Mouse (Mus musculus) testis, postnatal 10 days (tissue): ENCODE data around the gene Sppl3.

ENCODE experiments used
- DNase-seq: peaks from one replicate; pipeline ENCODE4 v3.0.0; 2021; ENCODE audit warnings: low spot score

Gene Sppl3

GRCm38 (mm10) chr5:114997327-114997726, 13.6 kb upstream of the Sppl3 start:
- DNase-seq, result no peak

DNA sequence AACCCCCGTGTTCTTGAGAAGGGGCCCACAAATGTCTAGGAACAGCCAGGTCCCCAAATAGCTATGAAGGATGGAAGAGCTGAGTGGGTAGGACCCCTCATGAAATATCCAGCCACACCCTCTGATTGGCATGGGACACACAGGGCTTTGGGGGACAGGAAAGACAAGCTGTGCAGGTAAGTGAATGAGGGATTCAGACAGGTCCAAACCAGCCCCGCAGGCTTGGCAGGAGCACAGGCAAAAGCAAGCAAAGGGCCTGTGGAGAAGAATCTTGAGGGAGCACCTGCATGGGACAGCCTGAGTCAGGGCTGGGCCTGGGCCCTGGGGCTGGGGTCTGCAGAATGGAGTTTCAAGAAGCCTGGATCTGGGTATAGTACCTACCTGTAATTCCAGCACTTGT, 10.4 kb upstream of the Sppl3 start:
- DNase-seq, result no peak

GRCm38 (mm10) chr5:115001464-115001863, 9.5 kb upstream of the Sppl3 start:
- no peak for DNase-seq

GRCm38 (mm10) chr5:115002781-115003180, 8.2 kb upstream of the Sppl3 start:
- no peak for DNase-seq

- no peak for DNase-seq
Measured at GRCm38 (mm10) chr5:115003224-115003873, 7.6 kb upstream of the Sppl3 start.

DNA sequence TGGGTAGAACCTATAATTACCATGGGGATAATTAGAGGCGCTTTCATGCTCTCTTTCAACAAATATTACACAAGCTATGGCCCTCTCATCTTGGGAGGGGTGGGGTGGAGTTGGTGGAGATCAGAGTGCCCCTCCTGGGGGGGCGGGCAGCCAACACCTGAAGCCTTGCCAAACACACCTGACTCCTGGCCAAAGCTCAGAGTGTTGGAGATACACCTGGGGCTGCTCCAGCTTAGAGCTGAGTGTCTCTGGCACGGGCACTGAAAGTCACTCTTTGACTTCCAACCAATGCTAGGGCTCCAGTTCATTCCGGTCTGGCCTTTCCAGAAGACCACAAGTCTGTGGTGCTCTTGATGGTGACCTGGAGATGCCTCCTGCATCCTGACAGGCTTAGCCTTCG, 3.2 kb upstream of the Sppl3 start:
- DNase-seq, result no peak

GRCm38 (mm10) chr5:115008307-115008706, 2.6 kb upstream of the Sppl3 start:
- DNase-seq, result no peak

DNA sequence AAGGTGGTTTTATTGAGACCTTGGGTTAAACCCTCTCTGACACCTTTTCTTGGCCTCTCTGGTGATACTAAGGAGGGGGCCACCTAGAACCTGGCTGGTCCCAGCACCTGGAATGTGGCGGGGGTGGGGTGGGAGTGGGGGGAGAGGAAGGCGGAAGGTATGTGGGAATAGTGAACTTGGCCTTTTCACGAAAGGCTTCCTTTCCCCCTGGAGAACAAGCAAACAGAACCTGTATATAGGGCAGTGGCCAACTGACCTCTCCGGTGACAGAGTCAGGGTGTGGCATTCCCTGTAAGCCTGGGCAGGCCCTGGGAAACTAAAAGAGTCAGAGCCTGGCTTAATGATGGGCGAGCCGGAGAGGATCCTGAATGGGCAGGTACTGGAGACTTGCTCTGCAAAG, 1.8 kb upstream of the Sppl3 start:
- DNase-seq, result no peak

DNA sequence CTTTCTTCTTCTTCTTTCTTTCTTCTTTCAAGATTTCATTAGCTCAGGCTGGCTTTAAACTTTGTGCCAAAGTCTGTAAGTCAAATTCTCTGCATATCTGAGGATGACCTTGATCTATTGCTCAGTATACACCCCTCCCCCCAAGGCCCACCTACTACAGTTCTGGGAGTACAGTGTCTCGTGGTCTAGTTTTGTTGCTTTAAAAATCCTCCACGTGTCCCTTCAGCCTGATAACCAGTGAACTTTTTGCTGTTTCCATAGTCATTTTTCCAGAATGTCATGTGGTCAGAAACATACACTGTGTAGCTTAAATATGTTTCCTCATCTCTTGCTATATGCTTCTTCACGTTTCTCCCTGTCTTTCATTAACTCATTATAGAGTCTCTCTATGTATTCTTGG, 976 bp upstream of the Sppl3 start:
- DNase-seq, result no peak

GRCm38 (mm10) chr5:115011217-115011518, 231 bp downstream of the Sppl3 start:
- peak; percentile 52 for DNase-seq

- DNase-seq, result peak; percentile 76
Measured at GRCm38 (mm10) chr5:115011519-115012261, 753 bp downstream of the Sppl3 start.

- no peak for DNase-seq
Measured at GRCm38 (mm10) chr5:115013436-115013835, 2.5 kb downstream of the Sppl3 start.

GRCm38 (mm10) chr5:115014570-115014969, 3.6 kb downstream of the Sppl3 start:
- no peak for DNase-seq

DNA sequence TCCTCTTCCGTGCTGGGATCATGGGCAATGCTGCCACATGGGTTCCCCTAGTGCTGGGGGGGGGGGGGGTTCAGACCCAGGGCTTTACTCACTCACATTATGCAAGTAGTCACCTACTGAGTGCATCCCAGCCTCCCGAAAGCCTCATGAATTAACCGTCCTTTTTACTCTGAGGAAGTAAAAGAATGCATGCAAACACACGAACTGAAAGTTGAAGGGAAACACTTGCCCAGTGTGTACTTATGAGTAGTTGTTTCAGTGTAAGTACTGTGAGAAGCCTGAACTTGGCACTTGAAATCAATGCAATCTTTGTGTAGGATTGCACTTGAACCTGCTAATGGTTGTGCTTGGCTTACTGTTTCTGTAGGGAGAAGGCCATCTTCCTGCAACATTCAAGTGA, 4.2 kb downstream of the Sppl3 start:
- DNase-seq, result no peak

GRCm38 (mm10) chr5:115018270-115018669, 7.3 kb downstream of the Sppl3 start:
- DNase-seq, result no peak

DNA sequence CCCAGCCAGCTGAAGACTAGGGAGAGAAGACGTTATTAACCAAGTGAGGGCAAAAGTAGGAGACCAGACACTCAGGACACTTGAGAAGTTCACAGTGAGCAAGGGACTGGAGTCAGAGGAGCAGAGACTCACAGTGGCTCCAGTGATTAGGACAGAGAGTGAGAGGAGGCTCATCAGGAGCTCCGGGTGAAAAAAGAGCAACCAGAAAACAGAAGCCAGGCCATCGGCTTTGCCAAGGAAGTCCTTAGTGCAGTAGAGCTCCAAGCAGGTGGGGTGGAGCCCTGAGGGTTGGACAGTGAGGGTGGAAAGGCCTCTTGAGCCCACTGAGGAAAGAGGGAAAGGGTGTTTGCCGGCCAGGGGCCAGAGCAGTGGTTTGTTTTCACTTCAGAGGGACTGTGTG, 7.9 kb downstream of the Sppl3 start:
- DNase-seq, result no peak

- DNase-seq, result no peak
Measured at GRCm38 (mm10) chr5:115022021-115022420, 11.1 kb downstream of the Sppl3 start.

- no peak for DNase-seq
Measured at GRCm38 (mm10) chr5:115026170-115026569, 15.2 kb downstream of the Sppl3 start.

DNA sequence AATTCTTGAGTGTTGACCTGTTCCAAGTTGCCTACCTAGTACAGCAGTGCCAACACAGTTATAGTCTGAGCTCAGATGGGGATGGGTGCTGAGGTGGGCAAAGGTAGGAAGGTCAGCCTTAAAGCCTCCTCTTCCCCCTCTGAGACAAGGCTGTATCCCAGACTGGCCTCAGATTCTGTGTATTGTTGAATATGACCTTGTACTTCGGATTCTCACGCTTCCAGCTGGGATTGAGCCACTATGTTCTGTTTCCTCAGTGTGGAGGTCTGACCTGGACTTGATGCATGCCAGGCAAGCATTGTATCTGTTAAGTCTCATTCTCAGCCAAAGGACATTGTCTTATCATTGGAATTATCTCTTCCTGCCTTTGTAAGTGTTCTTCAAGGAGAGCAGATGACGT, 16.2 kb downstream of the Sppl3 start:
- no peak for DNase-seq

DNA sequence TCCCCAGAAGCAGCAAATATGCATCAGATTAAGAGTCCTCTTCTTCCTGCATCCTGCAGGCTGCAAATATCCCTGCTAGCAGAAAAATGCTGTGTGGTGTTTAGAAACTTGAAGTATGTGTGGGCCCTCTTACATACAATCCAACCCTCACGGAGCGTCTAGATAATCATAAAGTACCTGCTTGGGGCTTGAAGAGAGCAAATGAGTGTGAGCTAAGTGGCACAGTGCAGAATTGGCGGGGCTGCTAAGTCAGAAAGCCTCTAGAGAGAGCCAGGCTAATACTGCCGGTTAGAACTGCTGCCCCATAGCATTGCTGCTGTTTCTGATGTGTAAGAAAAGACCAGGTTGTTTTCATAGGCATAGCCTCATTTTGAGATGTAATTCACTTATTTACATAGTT, 18.0 kb downstream of the Sppl3 start:
- no peak for DNase-seq

- DNase-seq, result no peak
Measured at GRCm38 (mm10) chr5:115029509-115029908, 18.6 kb downstream of the Sppl3 start.

DNA sequence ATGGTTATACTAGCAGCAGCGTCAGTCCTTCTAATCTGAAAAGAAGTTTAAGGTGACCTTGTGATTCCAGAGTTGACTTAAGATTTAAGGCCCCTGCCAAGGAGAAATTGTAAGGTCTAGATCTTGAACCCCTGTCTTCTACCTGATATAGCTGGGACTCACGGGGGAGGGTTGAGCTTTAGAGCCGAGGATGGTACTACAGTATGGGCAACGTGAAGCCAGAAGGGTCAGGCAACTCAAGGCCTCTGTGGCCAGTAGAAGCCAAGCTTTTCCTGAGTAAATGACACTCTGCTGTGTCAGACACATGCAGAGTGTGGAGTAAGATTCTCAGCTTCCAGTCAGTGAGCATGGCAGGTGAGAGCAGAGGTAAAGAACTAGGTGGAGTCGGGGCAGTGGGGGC, 20.6 kb downstream of the Sppl3 start:
- no peak for DNase-seq

- no peak for DNase-seq
Measured at GRCm38 (mm10) chr5:115032620-115033019, 21.7 kb downstream of the Sppl3 start.

- no peak for DNase-seq
Measured at GRCm38 (mm10) chr5:115035217-115035616, 24.3 kb downstream of the Sppl3 start.
